Mouse (Mus musculus) bone marrow, adult 2 months (tissue): ENCODE measurements at regions not wholly inside any gene's neighbourhood (a gene's known extent, or its start where the extent isn't known, plus 50 kb on each side); places are given as distances from the start of the nearest gene placed in this dataset.

Experiments used
- CTCF ChIP-seq: fragments of 200-500 bp; IDR thresholded peaks from 2 replicates; pipeline ENCODE4 v1.5.1; 2011; ENCODE audit warnings: low read length, control low read depth; ENCODE audit not compliant: control insufficient read depth, insufficient read depth
- POLR2A ChIP-seq: fragments of 200-500 bp; IDR thresholded peaks from 2 replicates; pipeline ENCODE4 v1.6.1; 2011; ENCODE audit warnings: low read depth, mild to moderate bottlenecking, control low read depth, low read length, borderline replicate concordance; ENCODE audit not compliant: control insufficient read depth

- TF ChIP-seq CTCF (no peak), POLR2A (no peak)
Measured at GRCm38 (mm10) chr13:111055817-111056216, 199.0 kb upstream of the Actbl2 start.
